Mouse (Mus musculus): ENCODE data around the gene Ttc39a.

GRCm38 (mm10) chr4:109419017-109419416 is 12.6 kb downstream of the Ttc39a start:
- TF ChIP-seq CTCF (IDR thresholded peaks at IDR 0.05; ENCODE audit: low read depth) (no peak), EP300 (optimal IDR thresholded peaks at IDR 0.05) (no peak)

All from stomach, postnatal 0 days (tissue).